Mouse (Mus musculus) CH12.LX (cell line): Measurements from ENCODE around the gene Col5a1. TPM values are rescaled to one million over a fixed set of nuclear protein-coding genes. Genes with fewer than 3 reads are reported as not detected.

ENCODE experiments used
- DNase-seq: peaks from one replicate; pipeline ENCODE4 v3.0.0-alpha.2; 2013; ENCODE audit errors: extremely low read depth
- H3K27ac ChIP-seq: 2 replicates; pipeline ENCODE4 v1.5.1; 2012; ENCODE audit warnings: low read depth, mild to moderate bottlenecking, control low read depth, moderate library complexity; ENCODE audit not compliant: insufficient read depth
- H3K27me3 ChIP-seq: replicated peaks from 2 replicates; pipeline ENCODE3; 2012; ENCODE audit warnings: inconsistent platforms
- H3K36me3 ChIP-seq, 2 experiments: replicated peaks in 1 of 2; 2 replicates each; pipeline versions ENCODE3 to v1.6.1; 2012; ENCODE audit warnings: inconsistent platforms in 1 of 2, low read length in 1 of 2, mild to moderate bottlenecking in 1 of 2, mixed read lengths in 1 of 2, moderate library complexity in 1 of 2; ENCODE audit not compliant: control insufficient read depth in 1 of 2, insufficient read depth in 1 of 2
- H3K4me1 ChIP-seq, 2 experiments: 2 replicates each; pipeline ENCODE4 v1.6.1; 2012; ENCODE audit warnings: inconsistent platforms in 1 of 2, moderate library complexity in 1 of 2; ENCODE audit not compliant: insufficient read depth in 2 of 2, control insufficient read depth in 1 of 2
- H3K4me2 ChIP-seq: 2 replicates; pipeline ENCODE4 v1.6.1; 2012; ENCODE audit warnings: low read depth, mild to moderate bottlenecking, control low read depth; ENCODE audit not compliant: poor library complexity, insufficient read depth, severe bottlenecking
- H3K4me3 ChIP-seq, 3 experiments: fragments of 150-350 bp in 1 of 3; sonication (generic) in 1 of 3; replicated peaks in 1 of 3; 2 replicates each; pipeline versions ENCODE3 to v1.5.1; 2011 to 2012; ENCODE audit warnings: low read depth in 2 of 3, low read length in 2 of 3, mild to moderate bottlenecking in 2 of 3, moderate library complexity in 2 of 3, control low read depth in 1 of 3, improper control_type of control experiment in 1 of 3, inconsistent platforms in 1 of 3, mixed read lengths in 1 of 3; ENCODE audit not compliant: poor library complexity in 1 of 3
- H3K79me2 ChIP-seq: replicated peaks from 2 replicates; pipeline ENCODE4 v1.6.1; 2012; ENCODE audit warnings: mild to moderate bottlenecking, moderate library complexity; ENCODE audit not compliant: control insufficient read depth, poor library complexity, insufficient read depth, severe bottlenecking; ENCODE audit errors: extremely low read depth
- H3K9ac ChIP-seq: 2 replicates; pipeline ENCODE4 v1.6.1; 2012; ENCODE audit warnings: low read depth, mild to moderate bottlenecking, control low read depth, moderate library complexity; ENCODE audit not compliant: insufficient read depth
- H3K9me3 ChIP-seq: replicated peaks from 2 replicates; pipeline ENCODE3; 2012; ENCODE audit warnings: low read length, inconsistent platforms, mixed read lengths
- BHLHE40 ChIP-seq: IDR thresholded peaks from 2 replicates; pipeline ENCODE4 v1.6.1; 2011; ENCODE audit warnings: mild to moderate bottlenecking, low read depth, low read length, improper control_type of control experiment
- CHD1 ChIP-seq: IDR thresholded peaks from 2 replicates; pipeline ENCODE4 v1.6.1; 2012; ENCODE audit warnings: low read depth, low read length, improper control_type of control experiment, inconsistent platforms
- ETS1 ChIP-seq: conservative IDR thresholded peaks from 2 replicates; pipeline ENCODE4 v1.6.1; 2012; ENCODE audit warnings: low read depth, mild to moderate bottlenecking, inconsistent platforms, low read length, improper control_type of control experiment, moderate library complexity
- GABPA ChIP-seq: IDR thresholded peaks from 2 replicates; pipeline ENCODE4 v1.6.1; 2012; ENCODE audit warnings: low read depth, low read length, improper control_type of control experiment, inconsistent platforms; ENCODE audit not compliant: insufficient replicate concordance
- JUN ChIP-seq: IDR thresholded peaks from 2 replicates; pipeline ENCODE4 v1.6.1; 2011; ENCODE audit warnings: low read depth, mild to moderate bottlenecking, low read length, improper control_type of control experiment, moderate library complexity; ENCODE audit not compliant: insufficient read depth
- JUND ChIP-seq: conservative IDR thresholded peaks from 2 replicates; pipeline ENCODE4 v1.6.1; 2011; ENCODE audit warnings: low read depth, low read length, improper control_type of control experiment
- KAT2A ChIP-seq: IDR thresholded peaks from 2 replicates; pipeline ENCODE4 v1.6.1; 2012; ENCODE audit warnings: low read length, improper control_type of control experiment, inconsistent platforms; ENCODE audit not compliant: insufficient replicate concordance
- MXI1 ChIP-seq: IDR thresholded peaks from 2 replicates; pipeline ENCODE4 v1.6.1; 2011; ENCODE audit warnings: mild to moderate bottlenecking, low read depth, low read length, improper control_type of control experiment
- NRF1 ChIP-seq: IDR thresholded peaks from 2 replicates; pipeline ENCODE4 v1.6.1; 2014; ENCODE audit warnings: low read depth, mild to moderate bottlenecking, inconsistent platforms, low read length, improper control_type of control experiment, moderate library complexity
- PAX5 ChIP-seq: IDR thresholded peaks from 2 replicates; pipeline ENCODE4 v1.6.1; 2012; ENCODE audit warnings: low read length, inconsistent platforms, mixed read lengths
- POLR2A ChIP-seq: IDR thresholded peaks from 2 replicates; pipeline ENCODE4 v1.6.1; 2011; ENCODE audit warnings: low read depth, mild to moderate bottlenecking, improper control_type of control experiment, low read length
- SIN3A ChIP-seq: IDR thresholded peaks from 2 replicates; pipeline ENCODE4 v1.6.1; 2012; ENCODE audit warnings: low read length, improper control_type of control experiment, inconsistent platforms
- SMC3 ChIP-seq: IDR thresholded peaks from 2 replicates; pipeline ENCODE4 v1.6.1; 2011; ENCODE audit warnings: low read depth, low read length, improper control_type of control experiment
- TCF12 ChIP-seq: IDR thresholded peaks from 2 replicates; pipeline ENCODE4 v1.6.1; 2014; ENCODE audit warnings: low read depth, mild to moderate bottlenecking, inconsistent platforms, low read length, improper control_type of control experiment
- UBTF ChIP-seq: IDR thresholded peaks from 2 replicates; pipeline ENCODE4 v1.6.1; 2012; ENCODE audit warnings: low read depth, mild to moderate bottlenecking, inconsistent platforms, low read length, improper control_type of control experiment, moderate library complexity
- ZC3H11A ChIP-seq: IDR thresholded peaks from 2 replicates; pipeline ENCODE4 v1.6.1; 2012; ENCODE audit warnings: low read depth, mild to moderate bottlenecking, inconsistent platforms, low read length, improper control_type of control experiment
- ZKSCAN1 ChIP-seq: IDR thresholded peaks from 2 replicates; pipeline ENCODE4 v1.6.1; 2012; ENCODE audit warnings: low read depth, inconsistent platforms, low read length, improper control_type of control experiment, borderline replicate concordance
- dilution Hi-C: fragments of 300-500 bp; cut with MboI; formaldehyde crosslinking; loops from 2 replicates; pipeline ENCODE4 v1.14.3; 2020; ENCODE audit warnings: low sequenced_read_pairs; ENCODE audit not compliant: extremely low pct_unique_long_range_greater_than_20kb, extremely low pct_ligation_motif_present
- in situ Hi-C: fragments of 300-500 bp; cut with MboI; formaldehyde crosslinking; loops from 3 replicates; pipeline ENCODE4 v1.14.3; 2019; ENCODE audit warnings: low sequenced_read_pairs, low pct_ligation_motif_present, low pct_unique_long_range_greater_than_20kb, mixed read lengths
- polyA plus RNA-seq: library from polyadenylated mRNA; unstranded; fragments of >175 nt; gene quantifications from 2 replicates; pipeline ENCODE4 v1.2.1, GENCODE M21; 2012; ENCODE audit warnings: low read depth; ENCODE audit not compliant: insufficient read length
- total RNA-seq, 2 experiments: library from RNA; depleted of rRNA; stranded (reverse); fragments of 300-350 nt in 1 of 2; fragments of >200 nt in 1 of 2; gene quantifications; 2 replicates each; pipeline ENCODE4 v1.2.3; 2012 to 2014

Gene Col5a1
- total and polyA plus RNA-seq, 3 experiments: 0.04 TPM; not detected in 2

DNA sequence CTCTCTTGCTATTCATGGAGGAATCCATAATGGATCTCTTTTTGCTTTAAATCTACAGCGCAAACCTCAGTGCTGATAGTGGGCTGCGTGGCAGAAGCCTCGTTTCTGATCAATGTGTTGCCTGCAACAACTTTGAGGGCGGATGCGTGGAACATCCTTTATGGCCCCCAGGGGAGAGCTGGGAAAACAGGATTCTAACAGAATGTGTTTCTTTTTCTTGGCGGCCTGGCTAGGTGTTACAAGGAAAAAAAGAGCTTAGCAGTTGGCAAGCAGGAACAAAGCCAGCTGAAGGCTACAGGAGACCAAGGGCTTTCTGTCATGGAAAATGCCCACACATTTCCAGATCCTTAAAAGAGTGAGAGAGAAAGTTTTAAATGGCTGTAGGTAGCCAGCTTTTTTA lies 180.9 kb downstream of the Col5a1 start:
- dilution Hi-C loops: no loop called here
- no peak overlapping the region for H3K27ac ChIP-seq
- H3K36me3 ChIP-seq: no peaks in the 10 kb centered on the region
- H3K4me2 ChIP-seq: no peak overlapping the region
- no peak overlapping the region for H3K4me3 ChIP-seq
- H3K4me1 ChIP-seq: no peaks in the 10 kb centered on the region
- no peaks in the 10 kb centered on the region for H3K9me3 ChIP-seq
- peaks cover 79% of the 10 kb centered on the region for H3K27me3 ChIP-seq
- in situ Hi-C loops: no loop called here
- H3K79me2 ChIP-seq: no peaks in the 10 kb centered on the region
- no peak overlapping the region for H3K9ac ChIP-seq
- DNase-seq: no peak
- TF ChIP-seq MXI1: no peak
- no peak for TF ChIP-seq JUN
- no peak for TF ChIP-seq POLR2A
- no peak for TF ChIP-seq PAX5
- TF ChIP-seq NRF1: no peak
- no peak for TF ChIP-seq SMC3
- no peak for TF ChIP-seq SIN3A
- TF ChIP-seq ZC3H11A: no peak
- TF ChIP-seq ZKSCAN1: no peak
- no peak for TF ChIP-seq JUND
- no peak for TF ChIP-seq KAT2A
- TF ChIP-seq BHLHE40: no peak
- no peak for TF ChIP-seq UBTF
- no peak for TF ChIP-seq GABPA
- no peak for TF ChIP-seq ETS1
- no peak for TF ChIP-seq CHD1

DNA sequence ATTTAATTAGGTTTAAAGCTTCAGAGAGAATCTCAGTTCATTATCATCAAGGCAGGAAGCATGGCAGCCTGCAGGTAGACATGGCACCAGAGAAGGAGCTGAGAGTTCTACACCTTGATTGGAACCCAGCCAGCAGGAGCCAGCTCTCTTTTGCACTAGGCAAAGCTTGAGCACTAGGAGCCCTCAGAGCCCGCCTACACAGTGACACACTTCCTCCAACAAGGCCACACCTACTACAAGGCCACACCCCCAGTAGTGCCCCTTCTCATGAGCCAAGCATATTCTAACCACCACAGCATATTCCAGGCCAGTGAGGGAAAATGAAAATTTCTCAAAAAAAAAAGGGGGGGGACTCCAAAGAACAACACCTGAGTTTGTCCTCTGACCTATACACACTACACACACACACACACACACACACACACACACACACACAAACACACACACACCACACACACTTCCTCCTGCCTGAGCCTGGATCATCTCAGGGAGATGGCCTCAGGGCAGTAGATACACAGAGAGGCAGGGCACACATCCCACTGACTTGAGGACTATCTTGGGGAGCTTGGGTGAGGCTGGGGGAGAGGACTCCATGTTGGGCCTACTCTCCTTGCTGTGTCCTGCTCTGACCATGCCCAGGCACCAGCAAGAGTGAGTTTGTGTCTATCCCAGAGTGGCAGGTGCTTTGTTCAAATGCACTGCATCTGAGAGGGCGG lies 181.8 kb downstream of the Col5a1 start:
- dilution Hi-C loops: no loop called here
- Histone ChIP-seq H3K9ac (no peak overlapping the region), H3K27me3 (peaks cover 81% of the 10 kb centered on the region), H3K4me2 (no peak overlapping the region), H3K9me3 (no peaks in the 10 kb centered on the region), H3K4me3 (no peak overlapping the region), H3K4me1 (no peaks in the 10 kb centered on the region), H3K27ac (no peak overlapping the region), H3K79me2 (no peaks in the 10 kb centered on the region), H3K36me3 (no peaks in the 10 kb centered on the region)
- peak; percentile 1 for DNase-seq
- TF ChIP-seq TCF12 (no peak), BHLHE40 (no peak)
- in situ Hi-C loops: no loop called here
